In genomic region chr5:58559816-58560215, GRCm38 (mm10) we compare ENCODE assay signal across 22 mouse cellular contexts.
DNase-seq lines count a peak whose midpoint lies in the region; ATAC-seq and TF ChIP-seq lines count a peak whose summit lies in the region.
"Had no signal": no experiment of that assay in that cellular context is flagged by ENCODE, and none has a peak within 500 bp of the region (broad histone marks: within the 10 kb centered on the region; RNA-seq: fewer than 3 reads in every experiment).

No protein-coding gene starts in this region.

- H3K4me2 ChIP-seq in hindbrain, postnatal 0 days (ENCODE audit: low read depth, low read length): no peak overlapping the region
- H3K4me2 ChIP-seq in hindbrain, embryonic 13.5 days: no peak overlapping the region
- H3K4me2 ChIP-seq in lung, embryonic 14.5 days: no peak overlapping the region
- H3K4me2 ChIP-seq: embryonic facial prominence, embryonic 13.5 days; embryonic facial prominence, embryonic 15.5 days; forebrain, embryonic 13.5 days had no signal

- 60% methylated on average over 4 of the region's 4 CpGs for WGBS in hindbrain, postnatal 0 days
- WGBS in hindbrain, embryonic 13.5 days: 72% methylated on average over 4 of the region's 4 CpGs
- WGBS in lung, embryonic 14.5 days: 41% methylated on average over 4 of the region's 4 CpGs

- no peak overlapping the region for H3K27ac ChIP-seq in hindbrain, postnatal 0 days
- no peak overlapping the region for H3K27ac ChIP-seq in hindbrain, embryonic 13.5 days
- no peak overlapping the region for H3K27ac ChIP-seq in lung, embryonic 14.5 days (ENCODE audit: low read depth)
- H3K27ac ChIP-seq: embryonic facial prominence, embryonic 13.5 days; embryonic facial prominence, embryonic 15.5 days; forebrain, embryonic 10.5 days; forebrain, embryonic 13.5 days had no signal

- no peak for TF ChIP-seq POLR2A in brain, embryonic 14.5 days (IDR thresholded peaks at IDR 0.05; ENCODE audit: borderline replicate concordance, extremely low read depth, insufficient read depth, insufficient read length, poor library complexity, severe bottlenecking)

- peak; percentile 4 for DNase-seq in hindbrain, postnatal 0 days (ENCODE audit: low spot score)
- DNase-seq in lung, embryonic 14.5 days: peak; percentile 76
- no peak for DNase-seq in lung, postnatal 10 days
- DNase-seq in brain, embryonic 14.5 days (ENCODE audit: low read depth): peak; percentile 54
- DNase-seq in c-Kit-positive CD71-positive TER-119-positive erythroid progenitor cells, embryonic 14.5 days (ENCODE audit: low spot score): no peak
- DNase-seq: adrenal gland, adult 2 months; adrenal gland, postnatal 10 days; adrenal gland, postnatal 25 days; cerebellum, adult 11 months; cerebellum, adult 18-20 months; cerebellum, adult 8-10 months; cerebellum, adult 9-11 months; cerebellum, postnatal 14 days; cerebellum, postnatal 36 days; embryo, embryonic 11 days had no signal

- no peak for TF ChIP-seq CTCF in hindbrain, postnatal 0 days (IDR thresholded peaks at IDR 0.05; ENCODE audit: low read depth)
- TF ChIP-seq CTCF in lung, embryonic 14.5 days (IDR thresholded peaks at IDR 0.05; ENCODE audit: low read depth): no peak
- no peak for TF ChIP-seq CTCF in brain, embryonic 14.5 days (IDR thresholded peaks at IDR 0.05; ENCODE audit: borderline replicate concordance, extremely low read depth, insufficient read depth, insufficient read length)

- no peak overlapping the region for H3K4me3 ChIP-seq in hindbrain, postnatal 0 days (ENCODE audit: low read length)
- H3K4me3 ChIP-seq in hindbrain, embryonic 13.5 days: no peak overlapping the region
- H3K4me3 ChIP-seq in lung, embryonic 14.5 days (ENCODE audit: low read depth, low read length): no peak overlapping the region
- H3K4me3 ChIP-seq: embryonic facial prominence, embryonic 13.5 days; embryonic facial prominence, embryonic 15.5 days; erythroblast, embryonic 14.5 days; forebrain, embryonic 10.5 days; forebrain, embryonic 13.5 days had no signal

- ATAC-seq in hindbrain, postnatal 0 days: no peak
- ATAC-seq in hindbrain, embryonic 13.5 days (ENCODE audit: low FRiP score): no peak
- no peak for ATAC-seq in lung, embryonic 14.5 days (ENCODE audit: insufficient read depth)
- ATAC-seq: forebrain, embryonic 13.5 days; forebrain, embryonic 16.5 days had no signal

- H3K4me1 ChIP-seq in hindbrain, postnatal 0 days (ENCODE audit: insufficient read depth, low read length): no peaks in the 10 kb centered on the region
- no peaks in the 10 kb centered on the region for H3K4me1 ChIP-seq in hindbrain, embryonic 13.5 days (replicated peaks)
- no peaks in the 10 kb centered on the region for H3K4me1 ChIP-seq in lung, embryonic 14.5 days (ENCODE audit: insufficient read depth)
- H3K4me1 ChIP-seq: embryonic facial prominence, embryonic 13.5 days; embryonic facial prominence, embryonic 15.5 days; forebrain, embryonic 10.5 days; forebrain, embryonic 13.5 days had no signal

- H3K36me3 ChIP-seq in hindbrain, postnatal 0 days (ENCODE audit: insufficient read depth, low read length): no peaks in the 10 kb centered on the region
- no peaks in the 10 kb centered on the region for H3K36me3 ChIP-seq in hindbrain, embryonic 13.5 days
- H3K36me3 ChIP-seq in lung, embryonic 14.5 days (ENCODE audit: insufficient read depth): no peaks in the 10 kb centered on the region
- H3K36me3 ChIP-seq: embryonic facial prominence, embryonic 13.5 days; embryonic facial prominence, embryonic 15.5 days; forebrain, embryonic 10.5 days had no signal

- H3K9ac ChIP-seq in hindbrain, postnatal 0 days (replicated peaks; ENCODE audit: low read length): no peak overlapping the region
- no peak overlapping the region for H3K9ac ChIP-seq in hindbrain, embryonic 13.5 days
- no peak overlapping the region for H3K9ac ChIP-seq in lung, embryonic 14.5 days
- H3K9ac ChIP-seq: embryonic facial prominence, embryonic 13.5 days; embryonic facial prominence, embryonic 15.5 days; forebrain, embryonic 13.5 days had no signal

- H3K27me3 ChIP-seq in hindbrain, postnatal 0 days (ENCODE audit: insufficient read depth, low read length): no peaks in the 10 kb centered on the region
- H3K27me3 ChIP-seq in hindbrain, embryonic 13.5 days: no peaks in the 10 kb centered on the region
- H3K27me3 ChIP-seq in lung, embryonic 14.5 days (ENCODE audit: insufficient read depth, low read length): no peaks in the 10 kb centered on the region
- H3K27me3 ChIP-seq: embryonic facial prominence, embryonic 13.5 days; embryonic facial prominence, embryonic 15.5 days; forebrain, embryonic 13.5 days had no signal

- H3K9me3 ChIP-seq in hindbrain, postnatal 0 days (ENCODE audit: low read length): no peaks in the 10 kb centered on the region
- no peaks in the 10 kb centered on the region for H3K9me3 ChIP-seq in hindbrain, embryonic 13.5 days
- H3K9me3 ChIP-seq in lung, embryonic 14.5 days (ENCODE audit: low read depth, low read length): no peaks in the 10 kb centered on the region
- H3K9me3 ChIP-seq: embryonic facial prominence, embryonic 13.5 days; embryonic facial prominence, embryonic 15.5 days; forebrain, embryonic 10.5 days; forebrain, embryonic 13.5 days had no signal

Comparison
In these comparisons a context has a peak if more than half of its experiments do, and no peak if none do; other contexts are left out.
1. DNase-seq: peak in hindbrain, postnatal 0 days (single experiment), lung, embryonic 14.5 days (single experiment) and brain, embryonic 14.5 days (single experiment); none in lung, postnatal 10 days (single experiment) and c-Kit-positive CD71-positive TER-119-positive erythroid progenitor cells, embryonic 14.5 days (single experiment).